15 mouse cellular contexts compared by ENCODE assay signal in the genomic region with DNA sequence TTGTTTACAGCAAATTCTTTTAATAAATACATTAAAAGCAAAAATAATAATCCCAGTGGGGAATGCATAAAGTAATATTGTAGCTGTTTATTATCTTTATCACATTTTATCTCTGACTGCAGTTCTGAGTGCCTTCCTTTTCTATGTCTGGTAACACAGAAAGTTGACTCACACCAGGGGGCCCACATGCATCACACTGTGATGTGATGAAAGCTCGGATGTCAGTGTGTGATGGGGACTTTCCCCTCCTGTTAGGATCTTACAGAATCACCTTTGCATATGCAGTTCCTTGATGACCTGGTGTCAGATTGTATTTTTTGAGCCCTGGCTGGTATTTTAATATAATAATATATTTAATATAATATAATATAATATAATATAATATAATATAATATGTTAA.
"Had no signal": no experiment of that assay in that cellular context is flagged by ENCODE, and none has a peak within 500 bp of the region (broad histone marks: within the 10 kb centered on the region; RNA-seq: fewer than 3 reads in every experiment).

No protein-coding gene starts in this region.

- H3K27ac ChIP-seq: neural tube, embryonic 15.5 days; stomach, embryonic 15.5 days; stomach, postnatal 0 days had no signal

- DNase-seq: retina, postnatal 1 day; right cerebral cortex, adult 18-20 months; right cerebral cortex, postnatal 14 days; right cerebral cortex, postnatal 25 days; right cerebral cortex, postnatal 4 days; spleen, adult 18-20 months; thymus, adult 18-20 months; thymus, adult 2 months; thymus, postnatal 14 days; thymus, postnatal 25 days; thymus, postnatal 36 days; thymus, postnatal 4 days had no signal

- H3K4me3 ChIP-seq: neural tube, embryonic 15.5 days; stomach, embryonic 15.5 days had no signal
